Mouse (Mus musculus) embryonic fibroblast, embryonic 13.5 days (primary cell): ENCODE data around the gene Gm12117.

Experiments
- CTCF ChIP-seq: IDR thresholded peaks from 2 replicates; pipeline ENCODE4 v1.5.1; 2011; ENCODE audit warnings: mild to moderate bottlenecking, control low read depth, low read length, moderate library complexity, borderline replicate concordance; ENCODE audit not compliant: insufficient read depth
- POLR2A ChIP-seq: IDR thresholded peaks from 2 replicates; pipeline ENCODE4 v1.6.1; 2011; ENCODE audit warnings: low read depth, mild to moderate bottlenecking, control low read depth, low read length, moderate library complexity

- TF ChIP-seq CTCF = no peak
- TF ChIP-seq POLR2A = no peak
Observed at GRCm38 (mm10) chr11:33297121-33297520, 20.6 kb upstream of the Gm12117 start.
